Mouse (Mus musculus): Measurements from ENCODE around the gene Eno1. TPM values are rescaled to one million over a fixed set of nuclear protein-coding genes. Genes with fewer than 3 reads are reported as not detected.
A peak's percentile ranks its signal among the peaks of the same experiment; 100 is the strongest.
"Not testable (repeated sequence)": the region's sequence is repeated elsewhere in the genome, so short reads cannot be mapped to it uniquely, and the experiment has no call there.

Gene Eno1
- polyA plus RNA-seq, 1 experiment from 2014 or later: 747 TPM

- 72% methylated on average over 33 of the region's 33 CpGs for WGBS (ENCODE audit: insufficient replicate concordance)
- no peak for DNase-seq
- TF ChIP-seq CTCF (IDR thresholded peaks at IDR 0.05; ENCODE audit: low read depth): no peak
- TF ChIP-seq EP300 (IDR thresholded peaks at IDR 0.05; ENCODE audit: low read depth): no peak
Measured at GRCm38 (mm10) chr4:150268674-150269653, 32.4 kb downstream of the Eno1 start.

GRCm38 (mm10) chr4:150269679-150270078 lies 33.2 kb downstream of the Eno1 start:
- 0 out of 2 replicates have a peak overlapping the region, but pooled peaks have one; percentile 22 for H3K4me2 ChIP-seq (ENCODE audit: low read depth, low read length)
- WGBS (ENCODE audit: insufficient replicate concordance): 8% methylated on average over 7 of the region's 7 CpGs
- ATAC-seq: no peak; the same call in 1 of the 2 replicates

More at GRCm38 (mm10) chr4:150268674-150269653, 32.4 kb downstream of the Eno1 start:
- peaks cover 11% of the 10 kb centered on the region for H3K4me1 ChIP-seq (ENCODE audit: insufficient read depth)
- no peak overlapping the region for H3K27ac ChIP-seq (ENCODE audit: low read depth)
- H3K4me3 ChIP-seq (ENCODE audit: low read depth, low read length): no peak overlapping the region
- no peak for ATAC-seq
- no peak overlapping the region for H3K4me2 ChIP-seq (ENCODE audit: low read depth, low read length)
- H3K27me3 ChIP-seq (ENCODE audit: insufficient read depth, low read length): no peaks in the 10 kb centered on the region
- H3K9ac ChIP-seq (replicated peaks): no peak overlapping the region
- H3K36me3 ChIP-seq (replicated peaks; ENCODE audit: insufficient read depth, low read length): no peaks in the 10 kb centered on the region
- no peaks in the 10 kb centered on the region for H3K9me3 ChIP-seq (ENCODE audit: low read length)

DNA sequence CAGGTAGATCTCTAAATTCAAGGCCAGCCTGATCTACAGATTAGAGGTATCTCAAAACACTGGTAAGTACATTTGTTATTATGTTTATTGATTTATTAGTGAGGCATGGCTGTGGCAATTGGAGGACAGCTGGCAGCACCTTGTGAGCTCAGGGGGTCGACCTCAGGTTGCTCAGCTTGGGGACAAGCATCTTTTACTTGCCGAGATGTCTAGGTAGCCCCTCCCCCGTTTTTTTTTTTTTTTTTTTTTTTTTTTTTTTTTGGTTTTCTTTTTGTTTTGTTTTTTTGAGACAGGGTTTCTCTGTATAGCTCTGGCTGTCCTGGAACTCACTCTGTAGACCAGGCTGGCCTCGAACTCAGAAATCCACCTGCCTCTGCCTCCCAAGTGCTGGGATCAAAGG lies 34.2 kb downstream of the Eno1 start:
- 48% methylated on average over 4 of the region's 4 CpGs for WGBS (ENCODE audit: insufficient replicate concordance)
- H3K27me3 ChIP-seq (ENCODE audit: insufficient read depth, low read length); H3K4me3 ChIP-seq (ENCODE audit: low read depth, low read length); H3K36me3 ChIP-seq (replicated peaks; ENCODE audit: insufficient read depth, low read length); H3K27ac ChIP-seq (ENCODE audit: low read depth); H3K9me3 ChIP-seq (ENCODE audit: low read length); ATAC-seq; H3K9ac ChIP-seq (replicated peaks); DNase-seq; H3K4me2 ChIP-seq (ENCODE audit: low read depth, low read length): not testable (repeated sequence)
- peaks cover 11% of the 10 kb centered on the region for H3K4me1 ChIP-seq (ENCODE audit: insufficient read depth)

More at GRCm38 (mm10) chr4:150269679-150270078, 33.2 kb downstream of the Eno1 start:
- no peak for DNase-seq
- Histone ChIP-seq H3K9me3 (ENCODE audit: low read length) (no peaks in the 10 kb centered on the region), H3K27ac (ENCODE audit: low read depth) (no peak overlapping the region), H3K4me3 (ENCODE audit: low read depth, low read length) (no peak overlapping the region), H3K27me3 (ENCODE audit: insufficient read depth, low read length) (no peaks in the 10 kb centered on the region), H3K9ac (replicated peaks) (no peak overlapping the region), H3K36me3 (replicated peaks; ENCODE audit: insufficient read depth, low read length) (no peaks in the 10 kb centered on the region), H3K4me1 (ENCODE audit: insufficient read depth) (peaks cover 11% of the 10 kb centered on the region)
- TF ChIP-seq EP300 (IDR thresholded peaks at IDR 0.05; ENCODE audit: low read depth) (no peak), CTCF (IDR thresholded peaks at IDR 0.05; ENCODE audit: low read depth) (no peak)

- no peaks in the 10 kb centered on the region for H3K27me3 ChIP-seq (ENCODE audit: insufficient read depth, low read length)
- H3K4me3 ChIP-seq (ENCODE audit: low read depth, low read length): no peak overlapping the region
- H3K9ac ChIP-seq (replicated peaks): 0 out of 2 replicates have a peak overlapping the region, but pooled peaks have one; percentile 6
- H3K4me1 ChIP-seq (ENCODE audit: insufficient read depth): peaks cover 11% of the 10 kb centered on the region
- TF ChIP-seq CTCF (IDR thresholded peaks at IDR 0.05; ENCODE audit: low read depth) (no peak), EP300 (IDR thresholded peaks at IDR 0.05; ENCODE audit: low read depth) (no peak; the same call in 1 of the 2 replicates)
- peak; percentile 53 for ATAC-seq
- peak overlapping the region; percentile 39; the same call in 1 of the 2 replicates for H3K4me2 ChIP-seq (ENCODE audit: low read depth, low read length)
- DNase-seq: no peak
- H3K9me3 ChIP-seq (ENCODE audit: low read length): no peaks in the 10 kb centered on the region
- WGBS (ENCODE audit: insufficient replicate concordance): 22% methylated on average over 9 of the region's 9 CpGs
- H3K36me3 ChIP-seq (replicated peaks; ENCODE audit: insufficient read depth, low read length): no peaks in the 10 kb centered on the region
- H3K27ac ChIP-seq (ENCODE audit: low read depth): 0 out of 2 replicates have a peak overlapping the region, but pooled peaks have one; percentile 39
Measured at GRCm38 (mm10) chr4:150272725-150273124, 36.2 kb downstream of the Eno1 start.

DNA sequence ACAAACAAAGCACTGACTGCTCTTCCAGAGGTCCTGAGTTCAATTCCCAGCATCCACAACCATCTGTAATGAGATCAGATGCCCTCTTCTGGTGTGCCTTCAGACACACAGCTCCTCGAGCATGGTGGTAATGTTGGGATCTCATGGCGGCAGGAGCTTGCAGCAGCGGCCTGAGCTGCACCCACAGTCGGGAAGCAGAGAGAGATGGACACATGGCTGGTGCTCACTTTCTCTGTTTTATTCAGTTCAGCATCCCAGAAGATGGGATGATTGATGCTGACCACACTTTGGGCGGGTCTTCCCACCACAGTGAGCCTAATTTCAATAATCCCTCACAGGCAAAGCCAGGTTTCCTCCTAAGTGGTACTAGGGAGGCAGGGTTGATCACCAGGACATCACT lies 39.0 kb downstream of the Eno1 start:
- H3K9ac ChIP-seq (replicated peaks): no peak overlapping the region
- TF ChIP-seq CTCF (IDR thresholded peaks at IDR 0.05; ENCODE audit: low read depth) (no peak), EP300 (IDR thresholded peaks at IDR 0.05; ENCODE audit: low read depth) (no peak)
- no peaks in the 10 kb centered on the region for H3K27me3 ChIP-seq (ENCODE audit: insufficient read depth, low read length)
- no peak overlapping the region for H3K4me2 ChIP-seq (ENCODE audit: low read depth, low read length)
- H3K4me3 ChIP-seq (ENCODE audit: low read depth, low read length): no peak overlapping the region
- H3K4me1 ChIP-seq (ENCODE audit: insufficient read depth): peaks cover 9% of the 10 kb centered on the region; the same call in 1 of the 2 replicates
- H3K36me3 ChIP-seq (replicated peaks; ENCODE audit: insufficient read depth, low read length): no peaks in the 10 kb centered on the region
- no peak for ATAC-seq
- no peak overlapping the region for H3K27ac ChIP-seq (ENCODE audit: low read depth)
- 77% methylated on average over 5 of the region's 5 CpGs for WGBS (ENCODE audit: insufficient replicate concordance)
- H3K9me3 ChIP-seq (ENCODE audit: low read length): no peaks in the 10 kb centered on the region
- DNase-seq: no peak

GRCm38 (mm10) chr4:150279336-150279735 lies 42.8 kb downstream of the Eno1 start:
- 84% methylated on average over 5 of the region's 7 CpGs for WGBS (ENCODE audit: insufficient replicate concordance)
- not testable (repeated sequence) for H3K27me3 ChIP-seq (ENCODE audit: insufficient read depth, low read length); H3K27ac ChIP-seq (ENCODE audit: low read depth); H3K9me3 ChIP-seq (ENCODE audit: low read length); H3K36me3 ChIP-seq (replicated peaks; ENCODE audit: insufficient read depth, low read length); ATAC-seq; H3K4me3 ChIP-seq (ENCODE audit: low read depth, low read length); H3K4me2 ChIP-seq (ENCODE audit: low read depth, low read length); H3K9ac ChIP-seq (replicated peaks); DNase-seq
- peaks cover 14% of the 10 kb centered on the region for H3K4me1 ChIP-seq (ENCODE audit: insufficient read depth)

Data from liver, postnatal 0 days (tissue).